Mouse (Mus musculus) C2C12 (cell line): Measurements from ENCODE around the gene Nsd1.

Source experiments
- CEBPB ChIP-seq: IDR thresholded peaks from one replicate; pipeline ENCODE4 v1.6.1; 2011; ENCODE audit warnings: low read depth, mild to moderate bottlenecking, control low read depth, moderate library complexity
- CTCF ChIP-seq: IDR thresholded peaks from one replicate; pipeline ENCODE4 v1.5.1; 2011; ENCODE audit not compliant: control insufficient read depth, insufficient read depth, insufficient read length
- FOSL1 ChIP-seq: IDR thresholded peaks from one replicate; pipeline ENCODE4 v1.8.0; 2011; ENCODE audit warnings: mild to moderate bottlenecking, low read length; ENCODE audit not compliant: poor library complexity, insufficient read depth, severe bottlenecking
- MAX ChIP-seq: IDR thresholded peaks from one replicate; pipeline ENCODE4 v1.6.1; 2011; ENCODE audit warnings: mild to moderate bottlenecking, control low read depth
- MYOD1 ChIP-seq: IDR thresholded peaks from one replicate; pipeline ENCODE4 v1.6.1; 2011; ENCODE audit warnings: low read depth; ENCODE audit not compliant: control insufficient read depth, insufficient read length

GRCm38 (mm10) chr13:55321434-55322129, 112.0 kb downstream of the Nsd1 start, which contains the start of gene Rab24:
- TF ChIP-seq CTCF (no peak), FOSL1 (no peak), MYOD1 (no peak), CEBPB (no peak), MAX (no peak)
